Mouse (Mus musculus): ENCODE data around the gene Cinp.

DNA sequence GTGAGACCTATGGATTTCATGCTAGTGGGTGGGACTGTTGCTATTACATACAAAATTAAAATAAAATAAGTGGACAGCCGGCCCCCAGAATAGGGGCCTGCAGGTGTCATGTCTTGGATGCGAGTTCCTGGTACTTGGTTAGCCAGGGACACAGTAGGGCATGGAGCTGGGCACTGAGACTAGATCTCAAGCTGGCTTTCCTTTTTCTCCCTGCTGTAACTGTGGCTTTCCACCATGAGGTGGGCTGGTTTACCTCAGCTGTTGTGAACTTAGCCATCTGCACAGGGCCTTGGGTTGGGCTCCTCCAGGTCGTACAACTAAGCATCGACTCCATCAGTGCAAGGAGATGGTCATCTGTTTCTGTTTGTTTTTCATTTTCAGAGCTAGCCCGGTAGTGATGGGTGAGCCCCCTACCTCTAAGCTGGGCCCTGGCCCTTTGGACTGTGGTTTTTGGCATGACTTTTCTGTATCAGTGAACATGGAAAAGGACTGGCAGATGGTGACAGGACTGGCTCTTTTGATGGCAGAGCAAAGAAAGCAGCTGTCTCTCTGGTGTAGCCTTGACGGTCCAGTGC is 42.7 kb downstream of the Cinp start:
- TF ChIP-seq POLR2A (IDR thresholded peaks at IDR 0.05; ENCODE audit: insufficient read depth, low read length) (no peak), EP300 (IDR thresholded peaks at IDR 0.05; ENCODE audit: insufficient read depth, low read depth, low read length) (no peak), CTCF (IDR thresholded peaks at IDR 0.05; ENCODE audit: low read depth, low read length) (no peak)

Measured in ES-Bruce4 (cell line).